Mouse (Mus musculus) hindbrain, embryonic 10.5 days (tissue): ENCODE data around the gene Slc25a13. TPM values are rescaled to one million over a fixed set of nuclear protein-coding genes. Genes with fewer than 3 reads are reported as not detected.

Source experiments
- DNase-seq: peaks from one replicate; pipeline ENCODE4 v3.0.0-alpha.2; 2017; ENCODE audit warnings: low spot score
- H3K27ac ChIP-seq: fragments of 300-500 bp; sonication (generic); 2 replicates; pipeline ENCODE4 v1.5.1; 2016; ENCODE audit warnings: mild to moderate bottlenecking, moderate library complexity
- H3K27me3 ChIP-seq: fragments of 300-500 bp; sonication (generic); 2 replicates; pipeline ENCODE4 v1.6.1; 2016; ENCODE audit warnings: mild to moderate bottlenecking; ENCODE audit not compliant: poor library complexity, insufficient read depth, severe bottlenecking
- H3K36me3 ChIP-seq: fragments of 300-500 bp; sonication (generic); 2 replicates; pipeline ENCODE4 v1.6.1; 2016; ENCODE audit warnings: mild to moderate bottlenecking, moderate library complexity
- H3K4me1 ChIP-seq: fragments of 300-500 bp; sonication (generic); replicated peaks from 2 replicates; pipeline ENCODE4 v1.6.1; 2016; ENCODE audit warnings: mild to moderate bottlenecking
- H3K4me3 ChIP-seq: fragments of 300-500 bp; sonication (generic); 2 replicates; pipeline ENCODE4 v1.5.1; 2016; ENCODE audit warnings: mild to moderate bottlenecking, moderate library complexity
- H3K9me3 ChIP-seq: fragments of 300-500 bp; sonication (generic); 2 replicates; pipeline ENCODE4 v1.6.1; 2016; ENCODE audit warnings: mild to moderate bottlenecking, moderate library complexity
- WGBS: fragments of 180-500 bp; shearing (Covaris S2); methylation state at CpG from one replicate; pipeline ENCODE4 v1.1.7; 2016; 5-methylcytosine and 5-hydroxymethylcytosine counted together
- polyA plus RNA-seq: library from polyadenylated mRNA; unstranded; fragments of >200 nt; fragmentation: Nextera tagmentation; extraction: Ambion mirVana; gene quantifications from 2 replicates; pipeline ENCODE4 v1.2.1, GENCODE M21; 2016

The Slc25a13 gene
- polyA plus RNA-seq, 1 experiment from 2014 or later = 29.7 TPM

DNA sequence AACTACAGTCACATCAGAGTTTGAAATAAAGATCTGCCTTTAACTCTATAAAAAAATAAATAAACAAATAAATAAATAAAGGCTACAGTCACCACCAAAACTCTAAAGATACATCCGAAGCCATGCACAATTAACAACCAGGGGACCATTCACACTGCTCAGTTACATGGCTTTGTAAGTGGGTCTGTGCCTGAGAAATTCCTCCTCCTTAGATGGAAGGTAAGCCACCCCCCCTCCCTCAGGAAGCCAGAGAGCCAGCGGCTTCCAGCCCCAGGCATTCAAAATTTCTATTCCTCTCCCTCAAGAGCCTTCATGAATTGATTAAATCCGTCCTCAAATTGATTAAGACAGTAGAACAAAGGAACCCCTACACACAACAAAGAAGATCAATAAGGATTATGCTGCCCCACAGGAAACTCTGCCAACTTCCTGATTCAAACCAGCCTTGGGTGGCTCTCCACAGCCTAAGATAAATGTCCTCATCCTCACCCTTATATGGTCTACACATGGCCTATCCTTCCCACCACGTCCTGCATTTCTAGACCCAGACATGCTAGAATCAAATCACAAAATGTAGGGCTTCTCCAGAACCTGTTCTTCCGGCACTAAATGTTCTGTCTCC, 41.5 kb downstream of the Slc25a13 start:
- no peak for DNase-seq
- Histone ChIP-seq H3K4me3 (no peak overlapping the region), H3K36me3 (peaks cover 20% of the 10 kb centered on the region), H3K27me3 (no peaks in the 10 kb centered on the region), H3K4me1 (peaks cover 24% of the 10 kb centered on the region), H3K27ac (no peak overlapping the region), H3K9me3 (no peaks in the 10 kb centered on the region)
- WGBS = 51% methylated on average over 5 of the region's 5 CpGs

DNA sequence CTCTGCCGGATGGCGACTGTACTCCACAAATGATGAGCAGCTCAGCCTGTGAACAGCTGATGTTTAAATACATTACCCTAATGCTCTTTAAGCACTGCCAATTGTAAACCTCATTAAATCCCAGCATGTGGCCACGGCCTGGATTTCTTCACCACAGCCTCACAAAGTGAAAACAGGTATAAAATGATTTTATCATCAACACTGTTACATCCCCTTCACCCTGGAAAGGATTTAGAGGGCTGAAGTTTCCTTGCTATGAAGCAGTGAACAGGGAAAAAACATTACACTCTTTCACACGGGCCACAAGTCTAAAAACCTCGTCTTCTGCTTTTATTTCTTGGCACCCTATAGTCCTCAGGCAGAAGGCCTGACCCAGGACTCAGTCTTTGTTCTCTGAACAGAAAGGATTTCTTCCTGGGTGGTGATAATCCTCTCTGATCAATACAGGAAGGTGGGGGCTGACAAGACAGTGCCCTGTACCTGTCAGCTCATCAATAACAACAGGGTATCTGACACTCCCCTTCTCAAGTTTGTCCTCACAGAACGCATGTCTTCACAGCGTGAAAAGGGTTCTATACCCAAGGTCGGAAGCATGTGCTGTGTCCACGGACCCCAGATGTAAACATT, 42.9 kb downstream of the Slc25a13 start:
- peaks cover 9% of the 10 kb centered on the region for H3K36me3 ChIP-seq
- peaks cover 28% of the 10 kb centered on the region for H3K4me1 ChIP-seq
- H3K9me3 ChIP-seq = no peaks in the 10 kb centered on the region
- H3K27ac ChIP-seq = no peak overlapping the region; the same call in 1 of the 2 replicates
- no peaks in the 10 kb centered on the region for H3K27me3 ChIP-seq
- WGBS = 24% methylated on average over 9 of the region's 9 CpGs
- DNase-seq = no peak
- H3K4me3 ChIP-seq = no peak overlapping the region

DNA sequence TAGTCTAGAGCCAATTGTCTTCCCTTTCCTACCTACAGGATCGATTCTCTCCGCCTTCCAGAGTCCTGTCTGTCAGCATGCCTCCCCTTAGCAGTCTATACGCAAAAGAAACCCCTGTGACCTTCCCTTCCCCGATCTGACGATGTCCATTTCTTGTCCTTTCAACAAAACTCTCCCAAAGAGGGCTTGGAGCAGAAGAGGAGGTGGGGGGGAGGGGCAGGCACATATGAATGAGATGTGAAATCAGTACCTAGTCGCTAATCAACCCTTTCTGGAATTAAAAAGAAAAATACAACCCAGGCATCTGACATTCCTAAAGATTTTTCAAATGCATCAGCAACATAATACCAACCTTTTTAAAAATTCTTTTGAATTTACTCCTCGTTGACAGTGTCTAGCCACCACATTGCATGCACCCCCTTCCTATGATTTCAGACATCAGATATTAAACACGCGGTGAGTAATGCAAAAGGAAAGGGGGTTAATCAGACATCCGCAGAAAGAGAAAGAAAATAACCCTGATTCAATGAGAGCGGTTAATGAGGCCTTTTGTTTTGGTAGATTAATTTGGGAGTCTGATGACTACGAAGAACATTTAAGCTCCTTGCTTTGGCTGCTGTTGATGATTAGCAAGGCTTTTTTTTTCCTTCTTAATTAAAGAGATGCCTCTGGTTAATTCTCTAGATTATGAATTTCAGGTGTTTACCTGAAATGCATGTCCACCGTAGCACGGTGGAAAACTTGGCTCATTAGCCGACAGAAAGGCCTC, 43.6 kb downstream of the Slc25a13 start:
- Histone ChIP-seq H3K9me3 (no peaks in the 10 kb centered on the region), H3K27ac (no peak overlapping the region; the same call in 1 of the 2 replicates), H3K27me3 (no peaks in the 10 kb centered on the region), H3K4me1 (peaks cover 35% of the 10 kb centered on the region), H3K4me3 (no peak overlapping the region), H3K36me3 (peaks cover 2% of the 10 kb centered on the region; the same call in 1 of the 2 replicates)
- no peak for DNase-seq
- WGBS = 30% methylated on average over 15 of the region's 15 CpGs

DNA sequence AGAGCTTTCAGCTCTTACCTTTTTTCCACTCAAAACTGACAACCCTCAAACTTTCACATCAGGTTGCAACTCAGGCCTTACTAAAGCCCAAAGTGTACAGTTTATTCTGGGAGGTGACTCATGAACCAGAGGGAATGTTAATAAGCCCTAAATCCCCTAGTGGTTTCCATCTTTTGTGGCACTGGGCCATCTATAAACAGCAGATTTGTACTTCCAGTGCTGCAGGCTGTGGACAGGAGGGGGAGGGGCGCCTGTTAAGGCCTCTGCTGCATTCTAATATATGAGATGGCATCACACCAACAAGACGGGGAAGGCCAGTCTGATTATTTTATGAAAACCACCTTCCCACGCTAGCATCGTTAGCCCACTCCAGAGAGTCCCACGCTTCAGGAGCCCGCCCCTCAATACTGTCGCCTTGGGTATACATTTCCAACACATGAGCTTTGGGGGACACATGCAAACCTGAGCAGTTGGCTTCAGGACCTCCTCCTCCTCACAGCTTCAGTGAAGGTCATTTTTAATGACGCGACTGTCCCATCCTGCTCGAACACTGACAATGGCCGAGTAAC, 48.3 kb downstream of the Slc25a13 start:
- Histone ChIP-seq H3K4me1 (peaks cover 29% of the 10 kb centered on the region), H3K9me3 (no peaks in the 10 kb centered on the region), H3K27ac (0 out of 2 replicates have a peak overlapping the region, but pooled peaks have one; percentile 9), H3K4me3 (no peak overlapping the region), H3K36me3 (no peaks in the 10 kb centered on the region), H3K27me3 (no peaks in the 10 kb centered on the region)
- no peak for DNase-seq
- 81% methylated on average over 11 of the region's 11 CpGs for WGBS

DNA sequence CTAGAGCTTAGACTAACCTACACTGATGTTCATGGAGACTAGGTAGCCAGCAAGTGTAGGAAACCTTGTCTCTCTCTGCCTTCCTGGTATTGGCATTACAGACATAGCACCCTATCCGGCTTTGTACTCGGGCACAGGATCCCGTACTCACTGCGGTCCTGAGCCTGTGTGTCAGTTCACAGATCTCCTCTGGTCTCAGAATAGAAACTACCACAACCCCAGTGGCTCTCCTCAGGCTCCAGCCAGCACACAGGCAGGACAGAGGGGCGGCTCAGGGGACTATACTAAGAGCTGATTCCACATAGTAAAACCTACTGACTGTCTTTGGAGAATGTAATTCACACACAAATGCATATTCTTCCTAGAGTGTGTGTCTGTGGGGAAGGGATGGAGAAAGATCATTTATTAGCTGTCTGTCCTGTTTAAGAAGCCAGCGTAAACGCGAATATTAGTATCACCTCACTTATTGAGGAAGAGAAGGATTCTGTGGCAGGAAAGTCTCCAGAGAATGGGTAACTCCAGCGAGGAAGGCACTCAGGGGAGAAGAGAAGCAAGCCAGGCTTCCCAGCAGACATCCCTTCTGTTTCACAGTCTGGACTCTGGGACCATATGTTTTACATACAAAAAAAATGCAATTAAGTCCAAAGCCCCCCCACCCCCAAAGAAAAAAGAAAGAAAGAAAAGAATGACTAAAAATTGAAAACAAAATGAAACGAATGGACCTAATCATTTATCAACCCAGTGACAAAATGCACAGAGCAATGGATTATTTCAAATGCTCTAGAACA, 49.4 kb downstream of the Slc25a13 start:
- H3K27ac ChIP-seq = no peak overlapping the region
- WGBS = 91% methylated on average over 10 of the region's 10 CpGs

DNA sequence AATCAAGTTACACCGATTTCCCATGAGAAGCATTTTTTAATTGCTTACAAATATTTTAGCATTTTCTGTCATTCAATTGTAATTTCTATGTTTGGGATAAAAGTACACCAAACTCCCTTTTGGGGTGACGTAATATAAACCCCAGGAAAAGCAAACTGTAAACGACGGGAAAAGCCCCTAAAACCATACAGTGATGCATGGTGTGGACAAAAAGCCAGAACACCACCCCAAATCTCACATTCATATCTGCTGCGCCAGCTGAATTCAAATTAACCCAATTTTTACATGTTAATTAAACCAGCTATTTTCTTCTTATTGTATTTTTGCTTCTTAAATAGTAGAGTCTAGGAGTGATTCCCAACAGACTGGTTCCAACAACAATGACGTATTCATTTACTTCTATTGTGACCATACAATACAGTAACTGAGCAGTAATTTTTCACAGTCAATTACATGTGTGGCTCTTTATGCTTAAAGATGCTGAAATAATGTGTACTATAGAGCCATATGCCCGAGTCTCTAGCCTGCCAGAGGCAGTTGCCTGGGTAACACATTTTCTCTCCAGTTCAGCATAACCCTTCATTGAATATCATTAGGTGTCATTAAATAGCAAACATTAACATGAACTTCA, 53.9 kb downstream of the Slc25a13 start:
- Histone ChIP-seq H3K4me1 (peaks cover 46% of the 10 kb centered on the region), H3K27me3 (no peaks in the 10 kb centered on the region), H3K36me3 (no peaks in the 10 kb centered on the region), H3K27ac (0 out of 2 replicates have a peak overlapping the region, but pooled peaks have one; percentile 59), H3K9me3 (no peaks in the 10 kb centered on the region), H3K4me3 (no peak overlapping the region)
- no peak for DNase-seq
- 63% methylated on average over 7 of the region's 7 CpGs for WGBS

More for the DNA sequence above, 49.4 kb downstream of the Slc25a13 start:
- H3K4me1 ChIP-seq = peaks cover 29% of the 10 kb centered on the region
- no peaks in the 10 kb centered on the region for H3K9me3 ChIP-seq
- DNase-seq = no peak
- H3K27me3 ChIP-seq = no peaks in the 10 kb centered on the region
- no peak overlapping the region for H3K4me3 ChIP-seq
- no peaks in the 10 kb centered on the region for H3K36me3 ChIP-seq

DNA sequence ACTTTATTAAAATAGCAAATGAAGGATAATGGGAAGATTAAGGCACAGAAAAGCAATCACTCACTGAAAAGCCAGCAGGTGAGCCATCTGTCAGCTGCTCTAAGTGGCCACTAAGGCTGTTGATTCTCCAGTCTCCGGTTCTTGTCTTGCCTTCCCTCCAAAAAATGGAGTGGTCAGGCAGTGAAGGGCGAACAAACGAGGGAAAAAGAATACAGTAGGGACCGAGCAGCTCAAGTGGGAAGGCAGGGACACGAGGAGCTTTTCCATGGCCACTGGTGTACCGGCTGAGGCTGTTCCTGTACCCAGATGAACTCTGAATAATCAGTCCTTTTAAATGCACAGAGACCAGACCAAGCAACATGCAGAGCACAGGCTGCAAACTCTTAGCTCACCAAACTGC, 54.8 kb downstream of the Slc25a13 start:
- no peak for DNase-seq
- Histone ChIP-seq H3K9me3 (no peaks in the 10 kb centered on the region), H3K4me1 (peaks cover 46% of the 10 kb centered on the region), H3K27ac (peak overlapping the region; percentile 59), H3K4me3 (no peak overlapping the region), H3K27me3 (no peaks in the 10 kb centered on the region), H3K36me3 (no peaks in the 10 kb centered on the region)
- WGBS = 49% methylated on average over 6 of the region's 6 CpGs

DNA sequence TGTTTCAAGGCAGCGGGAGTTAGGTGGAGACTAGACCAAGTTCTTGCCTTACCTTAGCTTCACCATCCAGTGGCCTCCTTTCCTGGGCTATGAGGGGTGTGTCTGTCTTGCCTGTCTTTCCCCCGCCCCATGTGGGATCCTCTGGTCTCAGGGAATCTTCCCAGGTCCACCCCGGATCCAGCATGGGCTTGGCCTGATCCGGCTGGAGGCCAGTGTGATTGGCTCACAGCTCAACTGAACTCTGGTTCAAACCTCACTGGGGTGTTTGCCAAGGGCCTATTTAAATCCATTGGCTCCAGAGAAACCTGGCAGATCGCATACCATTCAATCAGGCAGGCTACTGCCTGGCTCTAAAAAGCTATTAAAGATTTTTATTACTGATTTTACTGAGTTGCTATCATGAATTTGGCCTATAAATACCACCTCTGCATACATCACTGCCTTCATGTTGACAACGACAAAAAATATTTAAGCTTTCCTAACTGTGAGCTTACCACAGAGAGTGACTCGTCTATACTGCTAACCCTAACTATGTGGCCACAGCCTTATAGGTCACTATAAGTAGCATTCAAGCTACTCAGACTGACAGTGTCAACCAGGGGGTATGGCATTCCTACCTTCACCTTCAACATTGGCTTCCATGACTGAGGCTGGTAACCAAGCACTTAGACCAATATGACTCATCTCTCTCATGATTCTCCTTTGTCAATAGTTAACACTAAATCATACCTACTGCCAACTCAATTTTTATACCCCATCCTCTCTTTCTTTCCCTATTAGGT, 56.1 kb downstream of the Slc25a13 start:
- 85% methylated on average over 7 of the region's 7 CpGs for WGBS
- H3K4me1 ChIP-seq = peaks cover 46% of the 10 kb centered on the region
- no peaks in the 10 kb centered on the region for H3K36me3 ChIP-seq
- no peak for DNase-seq
- H3K4me3 ChIP-seq = no peak overlapping the region
- no peaks in the 10 kb centered on the region for H3K27me3 ChIP-seq
- H3K9me3 ChIP-seq = no peaks in the 10 kb centered on the region
- peak overlapping the region; percentile 56; the same call in 1 of the 2 replicates for H3K27ac ChIP-seq

DNA sequence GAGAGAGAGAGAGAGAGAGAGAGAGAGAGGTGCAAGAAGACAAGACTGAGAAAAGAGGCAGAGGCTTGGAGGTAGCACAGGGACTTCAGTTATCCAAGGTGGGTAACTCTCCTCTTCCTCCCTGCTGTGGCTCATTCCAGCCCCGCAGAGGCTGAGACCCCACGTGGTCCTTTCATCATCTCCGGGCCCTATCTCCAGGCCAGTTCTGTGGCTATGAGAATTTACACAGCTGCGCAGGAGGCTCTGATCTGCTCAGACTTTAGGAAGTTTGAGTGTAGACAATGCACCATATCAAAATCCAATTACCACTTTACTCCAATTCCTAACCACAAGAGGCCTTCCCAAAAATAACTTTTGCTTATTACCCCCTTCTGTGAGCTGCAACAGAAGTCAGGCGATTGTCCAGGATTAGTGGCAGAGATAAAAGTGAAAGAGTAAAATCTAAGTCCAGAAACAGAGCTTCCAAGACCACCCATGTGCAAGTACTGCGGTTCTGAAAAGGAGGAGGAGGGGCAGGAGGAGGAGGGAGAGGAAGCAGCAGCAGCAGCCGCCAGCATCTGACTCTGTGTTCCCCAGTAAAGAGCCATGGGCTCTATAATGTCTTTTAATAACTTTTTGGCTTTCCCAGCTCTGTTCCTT, 57.6 kb downstream of the Slc25a13 start:
- WGBS = 13% methylated on average over 7 of the region's 7 CpGs
- Histone ChIP-seq H3K9me3 (no peaks in the 10 kb centered on the region), H3K27me3 (no peaks in the 10 kb centered on the region), H3K36me3 (peaks cover 5% of the 10 kb centered on the region; the same call in 1 of the 2 replicates), H3K27ac (peak overlapping the region; percentile 56; the same call in 1 of the 2 replicates), H3K4me1 (peaks cover 45% of the 10 kb centered on the region), H3K4me3 (no peak overlapping the region)
- DNase-seq = peak; percentile 15

DNA sequence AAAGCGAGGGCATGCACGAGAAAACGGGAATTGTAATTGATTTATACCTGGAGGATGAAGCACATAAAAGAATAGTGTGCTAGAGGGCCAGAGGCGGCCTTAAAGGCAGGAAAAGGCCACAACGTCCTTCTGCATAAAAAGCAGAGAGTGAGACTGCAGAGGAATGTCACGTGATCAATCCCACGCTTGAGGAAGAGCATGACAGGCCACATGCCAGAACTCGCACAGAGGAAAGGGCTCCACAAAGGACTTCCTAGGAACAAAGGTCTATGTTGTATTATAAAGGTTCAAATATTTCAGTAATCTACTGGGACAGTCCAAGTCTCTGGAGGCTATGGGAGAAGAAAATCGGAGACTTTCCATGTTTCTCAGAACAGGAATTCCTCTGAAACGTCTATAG, 63.5 kb downstream of the Slc25a13 start:
- Histone ChIP-seq H3K27me3 (no peaks in the 10 kb centered on the region), H3K4me1 (no peaks in the 10 kb centered on the region), H3K9me3 (no peaks in the 10 kb centered on the region), H3K4me3 (no peak overlapping the region), H3K27ac (no peak overlapping the region), H3K36me3 (peaks cover 27% of the 10 kb centered on the region)
- WGBS = 71% methylated on average over 10 of the region's 10 CpGs
- no peak for DNase-seq

DNA sequence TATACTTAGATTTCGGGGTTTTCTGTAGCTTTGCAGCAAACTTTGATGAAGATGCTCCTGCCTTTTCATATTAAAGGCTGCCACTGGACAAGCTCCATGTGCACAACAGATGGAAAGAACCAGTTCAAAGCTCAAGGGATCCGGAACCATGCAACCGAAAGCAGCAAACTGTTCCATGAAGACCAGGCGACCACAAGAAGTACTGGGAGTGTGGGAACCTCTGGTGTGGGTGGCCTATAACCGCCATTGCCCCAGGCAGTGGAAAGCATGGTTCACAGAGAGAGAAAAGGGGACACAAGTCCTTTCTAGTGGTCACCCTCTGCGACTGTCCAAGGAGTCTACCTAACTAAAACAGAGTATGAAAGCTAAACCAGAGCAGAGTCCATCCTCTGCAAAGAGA, 66.2 kb downstream of the Slc25a13 start:
- WGBS = 95% methylated on average over 6 of the region's 6 CpGs
- H3K27ac ChIP-seq = no peak overlapping the region

More for the DNA sequence above, 66.2 kb downstream of the Slc25a13 start:
- DNase-seq = no peak
- Histone ChIP-seq H3K36me3 (peaks cover 36% of the 10 kb centered on the region), H3K4me3 (no peak overlapping the region), H3K27me3 (no peaks in the 10 kb centered on the region), H3K9me3 (no peaks in the 10 kb centered on the region), H3K4me1 (no peaks in the 10 kb centered on the region)
